Mouse (Mus musculus): ENCODE measurements around the gene Camk2b.

Gene Camk2b

GRCm38 (mm10) chr11:5981323-5981722 is 84.8 kb downstream of the Camk2b start:
- no peak for DNase-seq (ENCODE audit: low spot score)

- no peak for DNase-seq (ENCODE audit: low spot score)
These were observed 85.6 kb downstream of the Camk2b start for GRCm38 (mm10) chr11:5980561-5980960.

DNA sequence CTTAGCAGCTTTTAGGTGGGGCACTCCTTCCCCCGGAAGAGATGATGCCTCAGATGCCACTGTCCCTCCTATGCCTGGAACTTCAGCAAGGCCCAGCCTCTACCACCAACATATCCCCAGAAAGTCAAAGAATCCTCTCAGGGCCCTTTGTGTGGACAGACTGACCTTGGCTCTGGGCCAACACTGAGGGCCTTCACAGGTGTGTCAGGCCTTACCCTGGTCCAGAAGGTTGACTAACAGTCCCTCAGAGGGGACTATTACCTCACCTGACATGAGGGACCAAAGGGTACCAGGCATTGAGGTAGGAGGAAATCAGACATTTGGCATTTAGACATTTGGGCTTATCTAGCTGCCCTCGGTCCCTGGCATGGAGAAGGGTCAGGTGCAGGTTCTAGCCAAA is 86.1 kb downstream of the Camk2b start:
- no peak for DNase-seq (ENCODE audit: low spot score)

DNA sequence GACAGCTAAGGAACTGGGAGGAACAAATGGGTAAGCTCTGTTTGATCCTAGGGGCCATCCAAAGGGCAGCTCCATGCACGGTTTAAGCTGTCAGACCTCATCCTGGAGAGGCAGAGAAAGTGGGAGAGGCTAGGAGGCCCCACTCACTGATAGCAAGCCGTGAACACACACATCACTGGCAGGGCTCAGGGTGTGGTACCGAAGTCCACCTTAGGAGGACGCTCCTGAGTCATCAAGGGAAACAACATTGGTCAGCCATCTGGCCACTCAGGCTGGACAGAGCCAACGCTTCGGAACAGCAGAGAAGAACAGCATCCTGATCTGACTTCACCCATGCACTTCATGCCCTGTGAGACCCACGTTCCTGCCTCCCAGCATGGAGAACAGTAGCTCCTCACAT is 87.1 kb downstream of the Camk2b start:
- DNase-seq (ENCODE audit: low spot score), result no peak

- no peak for DNase-seq (ENCODE audit: low spot score)
These were observed 90.1 kb downstream of the Camk2b start for GRCm38 (mm10) chr11:5976106-5976505.

- DNase-seq (ENCODE audit: low spot score), result no peak
These were observed 91.1 kb downstream of the Camk2b start for GRCm38 (mm10) chr11:5975068-5975467.

DNA sequence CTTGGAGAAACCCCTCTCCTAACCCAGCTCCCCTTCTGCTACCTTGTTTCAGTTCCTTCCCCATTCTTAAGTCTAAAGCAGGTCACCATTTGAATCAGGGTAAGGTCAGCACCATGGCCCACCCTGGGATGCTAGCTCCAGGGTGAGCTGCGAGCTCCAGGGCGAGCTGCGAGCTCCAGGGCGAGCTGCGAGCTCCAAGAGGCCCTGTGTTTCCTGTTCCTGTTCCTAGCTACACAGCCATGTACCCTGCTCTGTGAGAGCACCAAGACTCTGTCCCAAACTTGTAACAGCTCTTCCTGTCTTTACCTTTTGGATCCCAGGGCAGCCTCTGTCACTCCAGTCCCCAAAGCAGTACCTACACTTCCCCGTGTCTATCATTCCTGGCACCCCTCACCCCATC is 92.1 kb downstream of the Camk2b start:
- DNase-seq (ENCODE audit: low spot score), result no peak

GRCm38 (mm10) chr11:5973151-5973550 is 93.0 kb downstream of the Camk2b start:
- no peak for DNase-seq (ENCODE audit: low spot score)

- no peak for DNase-seq (ENCODE audit: low spot score)
These were observed 95.0 kb downstream of the Camk2b start for GRCm38 (mm10) chr11:5971202-5971601.

- DNase-seq (ENCODE audit: low spot score), result no peak
These were observed 97.9 kb downstream of the Camk2b start for GRCm38 (mm10) chr11:5968223-5968622.

GRCm38 (mm10) chr11:5966751-5967150 is 99.4 kb downstream of the Camk2b start:
- no peak for DNase-seq (ENCODE audit: low spot score)

GRCm38 (mm10) chr11:5965865-5966264 is 100.3 kb downstream of the Camk2b start:
- DNase-seq (ENCODE audit: low spot score), result no peak

GRCm38 (mm10) chr11:5960051-5960450 is 106.1 kb downstream of the Camk2b start:
- no peak for DNase-seq (ENCODE audit: low spot score)

DNA sequence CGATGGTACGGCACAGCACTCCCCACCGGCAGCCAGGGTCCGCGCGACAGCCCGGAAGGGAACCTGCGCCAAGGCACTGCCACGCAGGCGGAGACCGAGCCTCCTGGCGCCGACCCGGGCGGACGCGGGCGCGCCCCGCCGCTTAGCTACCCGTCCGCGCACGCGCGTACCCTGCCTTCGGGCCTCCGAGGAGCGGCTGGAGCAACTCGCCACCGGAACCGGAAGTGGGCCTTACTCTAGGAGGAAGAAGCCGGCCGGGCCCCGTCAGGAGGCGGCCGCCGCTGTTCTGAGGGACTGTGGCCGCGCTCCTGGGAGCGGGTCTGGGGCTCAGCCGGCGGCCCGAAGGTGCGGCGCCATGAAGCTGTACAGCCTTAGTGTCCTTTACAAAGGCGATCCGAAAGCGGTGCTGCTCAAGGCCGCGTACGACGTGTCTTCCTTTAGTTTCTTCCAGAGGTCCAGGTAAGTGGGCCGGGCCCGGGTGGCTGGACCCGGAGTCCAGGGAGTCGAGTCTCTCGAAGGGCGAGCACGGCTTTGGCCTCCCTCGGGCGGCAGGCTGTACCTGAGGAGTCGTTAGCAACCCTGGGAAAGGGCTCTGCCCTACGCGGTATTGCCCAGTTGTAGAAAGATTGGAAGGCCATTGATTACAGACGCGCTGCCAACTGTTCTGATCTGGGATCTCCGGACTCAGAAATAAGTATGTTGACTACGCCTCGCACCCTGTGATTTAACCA is 110.5 kb downstream of the Camk2b start, which contains the start of gene Ykt6:
Gene Ykt6, plus strand, starts transcription at position 148 of the 731 bp plus-strand sequence.
- DNase-seq (ENCODE audit: low spot score), result peak; percentile 97

- DNase-seq (ENCODE audit: low spot score), result peak; percentile 58
These were observed 111.1 kb downstream of the Camk2b start for GRCm38 (mm10) chr11:5954965-5955504.

GRCm38 (mm10) chr11:5954435-5954834 is 111.7 kb downstream of the Camk2b start:
- DNase-seq (ENCODE audit: low spot score), result no peak

- no peak for DNase-seq (ENCODE audit: low spot score)
These were observed 112.9 kb downstream of the Camk2b start for GRCm38 (mm10) chr11:5953130-5953765.

- DNase-seq (ENCODE audit: low spot score), result peak; percentile 65
These were observed 113.7 kb downstream of the Camk2b start for GRCm38 (mm10) chr11:5952501-5952900.

DNA sequence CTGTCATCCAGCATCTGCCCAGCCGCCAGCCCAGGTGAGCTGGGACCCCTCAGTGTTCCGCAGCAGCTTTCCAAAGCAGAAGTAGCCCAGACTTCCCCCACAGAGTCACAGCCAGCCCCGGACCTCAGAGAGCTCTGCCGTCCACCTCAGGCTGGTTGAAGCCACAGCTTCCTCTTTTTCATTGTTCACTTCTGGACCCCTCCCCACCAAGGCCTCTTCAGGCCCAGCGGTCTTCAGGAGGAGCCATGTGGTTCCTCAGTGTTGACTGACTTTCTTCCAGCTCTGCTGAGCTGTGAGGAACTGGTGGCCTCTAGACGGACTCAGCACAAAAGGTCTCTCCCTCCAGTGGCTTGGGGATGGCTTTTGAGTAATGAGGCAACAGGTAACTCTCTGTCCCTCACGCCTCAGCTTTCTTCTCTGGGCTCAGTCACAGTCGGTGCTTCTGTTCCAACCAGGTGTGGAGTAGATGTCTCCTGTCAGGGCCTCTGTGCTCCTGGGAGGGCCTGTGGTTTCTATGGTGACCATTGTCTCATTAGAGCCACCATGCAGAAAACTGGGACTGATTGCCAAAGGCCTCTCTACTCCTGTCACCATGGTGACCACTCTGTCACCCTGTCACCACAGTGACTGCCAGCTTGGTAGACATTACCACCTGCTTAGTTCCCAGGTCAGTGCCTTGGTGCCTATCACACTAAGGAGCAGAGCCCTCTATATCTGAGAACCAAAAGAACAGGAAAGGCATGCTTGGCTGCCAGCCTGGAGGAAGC is 116.4 kb downstream of the Camk2b start, which contains the start of gene Gck:
Gene Gck, minus strand, starts transcription at position 496 of the 767 bp plus-strand sequence.
- no peak for DNase-seq (ENCODE audit: low spot score)

DNA sequence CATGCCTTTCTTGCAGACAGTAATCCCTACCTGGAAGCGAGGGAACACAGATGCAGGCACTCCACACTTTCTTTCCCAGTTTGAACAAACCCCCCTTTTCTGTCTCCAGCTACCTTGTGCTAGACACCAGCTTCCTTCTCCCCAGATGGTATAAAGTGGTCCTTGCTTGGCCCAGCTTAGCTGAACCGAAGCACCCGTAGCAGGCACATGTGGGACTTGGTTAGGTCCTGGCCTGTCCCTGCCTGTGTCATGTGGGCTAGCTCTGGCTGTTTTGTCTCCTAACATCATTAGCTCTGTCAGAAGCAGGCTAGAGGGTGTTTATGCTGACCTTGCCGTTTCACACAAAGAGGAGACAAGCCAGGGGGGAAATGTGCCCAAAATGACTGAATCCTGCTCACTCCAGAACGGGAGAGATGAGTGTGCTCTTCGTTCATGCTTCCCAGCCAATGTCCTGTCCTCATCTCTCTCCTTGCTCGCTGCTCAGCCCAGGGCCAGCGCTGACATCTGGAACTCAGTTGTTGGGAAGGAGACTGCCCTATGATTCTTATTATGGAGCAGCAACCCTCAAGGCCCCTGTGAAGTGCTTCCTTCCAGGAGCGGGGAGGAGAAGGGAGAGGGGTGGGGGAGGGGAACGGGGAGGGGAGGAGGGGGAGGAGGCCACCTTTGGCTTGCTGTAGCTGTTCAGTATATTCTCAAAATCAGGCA is 117.5 kb downstream of the Camk2b start:
- DNase-seq (ENCODE audit: low spot score), result no peak

- no peak for DNase-seq (ENCODE audit: low spot score)
These were observed 118.4 kb downstream of the Camk2b start for GRCm38 (mm10) chr11:5947796-5948195.

GRCm38 (mm10) chr11:5945096-5945495 is 121.1 kb downstream of the Camk2b start:
- DNase-seq (ENCODE audit: low spot score), result no peak

Measured in lung, postnatal 25 days (tissue).